Mouse (Mus musculus) embryo, embryonic 9.5 days (tissue): Measurements from ENCODE around the gene Ccdc103.

Experiments used
- DNase-seq: peaks from one replicate; pipeline ENCODE4 v3.0.0-alpha.2; 2017; ENCODE audit errors: extremely low spot score

Ccdc103 gene

GRCm38 (mm10) chr11:102880585-102881313, at the start of gene Ccdc103, which contains the start of gene Eftud2:
TSS of gene Ccdc103 (plus strand) at chr11:102881204.
TSS of gene Eftud2 (minus strand) at chr11:102880985.
- peak; percentile 94 for DNase-seq

GRCm38 (mm10) chr11:102832700-102833297, 48.2 kb upstream of the Ccdc103 start:
- DNase-seq, result no peak

- no peak for DNase-seq
Observed at GRCm38 (mm10) chr11:102834219-102834618, 46.8 kb upstream of the Ccdc103 start.

GRCm38 (mm10) chr11:102835549-102835948, 45.5 kb upstream of the Ccdc103 start, which contains the start of gene Higd1b:
TSS of gene Higd1b (plus strand) at chr11:102835849.
- no peak for DNase-seq

GRCm38 (mm10) chr11:102836146-102836545, 44.9 kb upstream of the Ccdc103 start:
- DNase-seq, result no peak

- DNase-seq, result no peak
Observed at GRCm38 (mm10) chr11:102837385-102837784, 43.6 kb upstream of the Ccdc103 start.

GRCm38 (mm10) chr11:102838126-102838525, 42.9 kb upstream of the Ccdc103 start:
- no peak for DNase-seq

- DNase-seq, result no peak
Observed at GRCm38 (mm10) chr11:102838616-102839150, 42.3 kb upstream of the Ccdc103 start.

GRCm38 (mm10) chr11:102845926-102846325, 35.1 kb upstream of the Ccdc103 start:
- DNase-seq, result no peak

- peak; percentile 42 for DNase-seq
Observed at GRCm38 (mm10) chr11:102851883-102852282, 29.1 kb upstream of the Ccdc103 start.

GRCm38 (mm10) chr11:102853760-102854159, 27.2 kb upstream of the Ccdc103 start:
- no peak for DNase-seq

- DNase-seq, result no peak
Observed at GRCm38 (mm10) chr11:102855941-102856340, 25.1 kb upstream of the Ccdc103 start.

- no peak for DNase-seq
Observed at GRCm38 (mm10) chr11:102858951-102859350, 22.1 kb upstream of the Ccdc103 start.

- DNase-seq, result no peak
Observed at GRCm38 (mm10) chr11:102859933-102860332, 21.1 kb upstream of the Ccdc103 start.

GRCm38 (mm10) chr11:102864272-102864671, 16.7 kb upstream of the Ccdc103 start:
- DNase-seq, result peak; percentile 53

- no peak for DNase-seq
Observed at GRCm38 (mm10) chr11:102874801-102875334, 6.1 kb upstream of the Ccdc103 start.

GRCm38 (mm10) chr11:102879558-102879957, 1.4 kb upstream of the Ccdc103 start:
- no peak for DNase-seq

- DNase-seq, result no peak
Observed at GRCm38 (mm10) chr11:102881314-102882198, 552 bp downstream of the Ccdc103 start.

- no peak for DNase-seq
Observed at GRCm38 (mm10) chr11:102884616-102885219, 3.7 kb downstream of the Ccdc103 start, which contains the start of gene Fam187a. TSS of gene Fam187a (plus strand) at chr11:102885169.

GRCm38 (mm10) chr11:102887433-102887832, 6.4 kb downstream of the Ccdc103 start:
- no peak for DNase-seq

GRCm38 (mm10) chr11:102888135-102888534, 7.1 kb downstream of the Ccdc103 start:
- DNase-seq, result no peak
